Mouse (Mus musculus) thymus, adult 2 months (tissue): Measurements from ENCODE around the gene Trim31.

Source experiments
- CTCF ChIP-seq: fragments of 200-500 bp; IDR thresholded peaks from 2 replicates; pipeline ENCODE4 v1.5.1; 2012; ENCODE audit warnings: mild to moderate bottlenecking, control low read depth, low read length, moderate library complexity, borderline replicate concordance; ENCODE audit not compliant: control insufficient read depth, poor library complexity, insufficient read depth; ENCODE audit errors: extremely low read depth
- POLR2A ChIP-seq: fragments of 200-500 bp; IDR thresholded peaks from 2 replicates; pipeline ENCODE4 v1.6.1; 2012; ENCODE audit warnings: mild to moderate bottlenecking, low read length, control low read depth, moderate library complexity; ENCODE audit not compliant: control insufficient read depth, poor library complexity, insufficient read depth; ENCODE audit errors: extremely low read depth

DNA sequence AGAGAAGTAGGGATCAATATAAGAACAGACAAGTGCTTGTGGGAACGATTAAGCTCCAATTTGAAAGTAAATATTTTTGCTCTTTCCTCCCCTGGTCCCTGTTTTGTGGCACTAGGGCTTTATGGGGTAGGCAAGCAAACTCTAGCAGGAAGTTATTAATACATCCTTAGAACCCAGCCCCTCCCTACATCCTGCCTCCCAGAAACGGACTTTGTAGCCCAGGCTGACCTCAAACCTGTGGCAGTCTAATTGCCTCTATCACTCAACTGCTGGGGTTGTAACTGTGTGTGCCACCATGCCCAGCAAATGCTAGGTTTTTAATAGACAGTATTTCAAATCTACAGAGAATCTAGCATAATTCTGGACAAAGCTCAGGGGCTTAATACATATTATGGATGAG, 36.2 kb upstream of the Trim31 start:
- TF ChIP-seq CTCF (no peak), POLR2A (no peak)
